Mouse (Mus musculus): ENCODE data around the gene Rit1. TPM values are rescaled to one million over a fixed set of nuclear protein-coding genes. Genes with fewer than 3 reads are reported as not detected.
"Not testable (repeated sequence)": the region's sequence is repeated elsewhere in the genome, so short reads cannot be mapped to it uniquely, and the experiment has no call there.

Gene Rit1
- polyA plus RNA-seq, 1 experiment from 2014 or later: 56.4 TPM

DNA sequence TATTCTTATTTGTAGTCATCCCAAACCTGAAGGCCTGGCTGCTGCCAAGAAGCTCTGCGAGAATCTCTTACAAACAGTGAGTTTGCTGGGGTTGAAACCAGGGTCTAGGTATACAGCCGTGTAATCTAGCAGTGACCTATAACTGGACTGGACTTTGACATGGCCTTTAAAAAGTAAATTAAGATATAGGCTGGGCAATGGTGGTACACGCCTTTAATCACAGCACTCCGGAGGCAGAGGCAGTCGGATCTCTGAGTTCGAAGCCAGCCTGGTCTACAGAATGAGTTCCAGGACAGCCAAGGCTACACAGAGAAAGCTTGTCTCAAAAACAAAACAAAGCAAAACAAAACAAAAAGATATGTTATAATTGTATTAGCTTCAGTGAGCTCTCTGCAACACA, 17.8 kb upstream of the Rit1 start:
- H3K9me3 ChIP-seq: no peaks in the 10 kb centered on the region
- H3K36me3 ChIP-seq: peaks cover 76% of the 10 kb centered on the region
- no peak for ATAC-seq (ENCODE audit: insufficient read depth, low FRiP score, low read depth)
- no peak overlapping the region for H3K4me2 ChIP-seq
- no peak overlapping the region for H3K4me3 ChIP-seq (replicated peaks)
- H3K27ac ChIP-seq: no peak overlapping the region
- WGBS: 91% methylated on average over 6 of the region's 6 CpGs
- no peak overlapping the region for H3K9ac ChIP-seq
- no peaks in the 10 kb centered on the region for H3K27me3 ChIP-seq (replicated peaks)
- H3K4me1 ChIP-seq: no peaks in the 10 kb centered on the region

DNA sequence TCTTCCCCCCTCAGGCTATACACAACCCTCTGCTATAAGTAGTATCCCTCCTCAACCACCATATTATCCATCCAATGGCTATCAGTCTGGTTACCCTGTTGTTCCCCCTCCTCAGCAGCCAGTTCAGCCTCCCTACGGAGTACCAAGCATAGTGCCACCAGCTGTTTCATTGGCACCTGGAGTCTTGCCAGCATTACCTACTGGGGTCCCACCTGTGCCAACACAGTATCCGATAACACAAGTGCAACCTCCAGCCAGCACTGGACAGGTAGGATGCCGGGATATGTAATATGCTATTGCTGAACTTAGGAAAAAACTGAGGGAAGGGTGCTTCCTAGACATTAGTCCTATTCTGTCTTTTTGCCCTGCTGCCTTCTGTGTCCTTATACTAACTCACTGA, 16.4 kb upstream of the Rit1 start:
- no peak for ATAC-seq (ENCODE audit: insufficient read depth, low FRiP score, low read depth)
- Histone ChIP-seq H3K27ac (no peak overlapping the region), H3K27me3 (replicated peaks) (no peaks in the 10 kb centered on the region), H3K4me3 (replicated peaks) (no peak overlapping the region), H3K9ac (no peak overlapping the region), H3K4me2 (no peak overlapping the region), H3K4me1 (no peaks in the 10 kb centered on the region), H3K36me3 (peaks cover 73% of the 10 kb centered on the region), H3K9me3 (no peaks in the 10 kb centered on the region)
- WGBS: 89% methylated on average over 3 of the region's 3 CpGs

- H3K9me3 ChIP-seq: no peaks in the 10 kb centered on the region
- 56% methylated on average over 3 of the region's 3 CpGs for WGBS
These were observed 15.4 kb upstream of the Rit1 start for GRCm38 (mm10) chr3:88701222-88701621.

DNA sequence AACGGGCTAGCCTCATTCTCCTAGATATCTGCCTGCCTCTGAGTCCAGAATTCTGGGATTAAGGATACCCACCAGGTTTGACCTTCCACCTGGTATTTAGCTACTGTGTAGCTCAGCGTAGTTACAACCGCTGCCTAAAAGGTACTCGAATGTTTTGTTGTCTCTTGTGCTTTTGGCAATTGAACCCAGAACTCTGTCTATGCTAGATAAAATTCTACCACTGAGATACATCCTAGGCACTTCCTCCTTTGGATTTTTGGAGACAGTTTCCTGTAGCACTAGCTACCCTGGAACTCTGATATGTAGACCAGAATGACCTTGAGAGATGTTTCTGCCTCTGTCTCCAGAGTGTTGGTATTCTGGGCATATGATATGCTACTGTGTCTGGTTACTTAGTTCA, 2.9 kb upstream of the Rit1 start:
- no peak overlapping the region for H3K4me2 ChIP-seq
- no peak for ATAC-seq (ENCODE audit: insufficient read depth, low FRiP score, low read depth)
- peaks cover 5% of the 10 kb centered on the region for H3K4me1 ChIP-seq
- H3K27me3 ChIP-seq (replicated peaks): no peaks in the 10 kb centered on the region
- no peak overlapping the region for H3K4me3 ChIP-seq (replicated peaks)
- H3K9ac ChIP-seq: no peak overlapping the region
- 93% methylated on average over 4 of the region's 4 CpGs for WGBS
- peak overlapping the region; percentile 1; the same call in 1 of the 2 replicates for H3K27ac ChIP-seq
- no peaks in the 10 kb centered on the region for H3K9me3 ChIP-seq
- peaks cover 22% of the 10 kb centered on the region for H3K36me3 ChIP-seq

More at GRCm38 (mm10) chr3:88701222-88701621, 15.4 kb upstream of the Rit1 start:
- Histone ChIP-seq H3K36me3 (peaks cover 70% of the 10 kb centered on the region), H3K4me2 (no peak overlapping the region), H3K9ac (no peak overlapping the region), H3K4me1 (no peaks in the 10 kb centered on the region), H3K4me3 (replicated peaks) (no peak overlapping the region), H3K27me3 (replicated peaks) (no peaks in the 10 kb centered on the region), H3K27ac (no peak overlapping the region)
- ATAC-seq (ENCODE audit: insufficient read depth, low FRiP score, low read depth): no peak

GRCm38 (mm10) chr3:88714725-88715124, 1.9 kb upstream of the Rit1 start:
- Histone ChIP-seq H3K9ac (no peak overlapping the region), H3K27ac (no peak overlapping the region), H3K9me3 (no peaks in the 10 kb centered on the region), H3K4me2 (no peak overlapping the region), H3K4me3 (replicated peaks) (no peak overlapping the region), H3K36me3 (peaks cover 16% of the 10 kb centered on the region), H3K4me1 (peaks cover 12% of the 10 kb centered on the region), H3K27me3 (replicated peaks) (no peaks in the 10 kb centered on the region)
- WGBS: 71% methylated on average over 2 of the region's 2 CpGs
- ATAC-seq (ENCODE audit: insufficient read depth, low FRiP score, low read depth): no peak

GRCm38 (mm10) chr3:88715716-88716115, 922 bp upstream of the Rit1 start:
- Histone ChIP-seq H3K4me1 (peaks cover 12% of the 10 kb centered on the region), H3K36me3 (peaks cover 12% of the 10 kb centered on the region)
- H3K4me2 ChIP-seq; H3K4me3 ChIP-seq (replicated peaks); H3K27me3 ChIP-seq (replicated peaks); H3K9me3 ChIP-seq; H3K27ac ChIP-seq; H3K9ac ChIP-seq; ATAC-seq (ENCODE audit: insufficient read depth, low FRiP score, low read depth): not testable (repeated sequence)
- 85% methylated on average over 5 of the region's 5 CpGs for WGBS

DNA sequence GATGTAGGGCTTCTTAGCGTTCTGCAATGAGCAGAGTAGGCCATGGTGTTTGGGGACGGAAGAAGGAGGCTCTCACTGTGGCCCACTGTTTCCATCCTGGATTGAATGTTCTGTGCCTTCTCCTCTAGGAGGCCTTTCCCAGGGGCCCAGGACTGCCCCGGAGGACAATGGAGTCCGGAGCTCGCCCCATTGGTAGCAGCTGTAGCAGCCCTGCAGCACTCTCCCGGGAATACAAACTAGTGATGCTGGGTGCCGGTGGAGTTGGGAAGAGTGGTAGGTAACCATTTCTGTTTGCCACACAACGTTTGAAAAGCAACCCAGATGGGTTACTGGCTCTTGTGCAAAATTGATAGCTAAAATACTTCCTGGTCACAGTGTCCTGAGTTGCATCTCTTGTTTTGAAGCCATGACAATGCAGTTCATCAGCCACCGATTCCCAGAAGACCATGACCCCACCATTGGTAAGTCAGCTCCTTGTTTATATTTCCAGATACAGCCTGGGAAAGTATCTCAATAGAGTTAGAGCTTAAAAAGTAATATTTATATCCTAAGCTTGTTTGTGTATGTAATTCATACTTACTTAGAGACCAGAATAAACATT, 660 bp downstream of the Rit1 start:
- H3K4me1 ChIP-seq: peaks cover 12% of the 10 kb centered on the region
- ATAC-seq (ENCODE audit: insufficient read depth, low FRiP score, low read depth): peak; percentile 59; the same call in 1 of the 2 replicates
- WGBS: 2% methylated on average over 9 of the region's 9 CpGs
- H3K27me3 ChIP-seq (replicated peaks): no peaks in the 10 kb centered on the region
- H3K36me3 ChIP-seq: peaks cover 6% of the 10 kb centered on the region
- peak overlapping the region; percentile 75 for H3K4me2 ChIP-seq
- H3K9ac ChIP-seq: peak overlapping the region; percentile 54
- H3K4me3 ChIP-seq (replicated peaks): peak overlapping the region; percentile 88
- H3K27ac ChIP-seq: peak overlapping the region; percentile 90
- H3K9me3 ChIP-seq: no peaks in the 10 kb centered on the region

DNA sequence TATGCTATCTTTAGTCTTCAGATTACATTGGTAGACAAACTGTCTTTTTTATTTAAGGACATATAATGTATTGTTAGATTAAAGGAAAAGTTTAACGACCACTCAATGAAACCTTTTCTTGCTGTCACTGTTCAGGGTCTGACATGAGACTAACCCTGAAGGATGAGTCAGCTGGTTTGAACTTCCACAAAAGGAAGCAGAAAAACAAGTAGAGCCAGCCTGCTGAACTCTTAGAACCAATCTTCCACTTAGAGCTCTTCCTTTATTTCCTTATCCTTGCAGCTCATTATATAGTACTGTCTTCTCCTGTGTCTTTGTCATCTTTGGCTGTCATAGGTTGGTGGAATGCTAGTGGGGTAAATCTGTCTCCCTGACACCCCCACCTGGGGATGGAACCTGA, 1.2 kb downstream of the Rit1 start:
- H3K27ac ChIP-seq: peak overlapping the region; percentile 49
- H3K36me3 ChIP-seq: peaks cover 6% of the 10 kb centered on the region
- WGBS: 10% methylated on average over 1 of the region's 1 CpGs
- H3K9ac ChIP-seq: peak overlapping the region; percentile 29
- H3K4me2 ChIP-seq: peak overlapping the region; percentile 75
- ATAC-seq (ENCODE audit: insufficient read depth, low FRiP score, low read depth): no peak
- H3K4me3 ChIP-seq (replicated peaks): peak overlapping the region; percentile 12
- no peaks in the 10 kb centered on the region for H3K9me3 ChIP-seq
- peaks cover 12% of the 10 kb centered on the region for H3K4me1 ChIP-seq
- no peaks in the 10 kb centered on the region for H3K27me3 ChIP-seq (replicated peaks)

GRCm38 (mm10) chr3:88719098-88719497, 2.5 kb downstream of the Rit1 start:
- Histone ChIP-seq H3K9me3 (no peaks in the 10 kb centered on the region), H3K4me2 (no peak overlapping the region), H3K4me3 (replicated peaks) (no peak overlapping the region), H3K36me3 (peaks cover 15% of the 10 kb centered on the region), H3K9ac (no peak overlapping the region), H3K27ac (peak overlapping the region; percentile 1; the same call in 1 of the 2 replicates), H3K27me3 (replicated peaks) (no peaks in the 10 kb centered on the region), H3K4me1 (peaks cover 12% of the 10 kb centered on the region)
- WGBS: 63% methylated on average over 2 of the region's 2 CpGs
- ATAC-seq (ENCODE audit: insufficient read depth, low FRiP score, low read depth): peak; percentile 59; the same call in 1 of the 2 replicates

DNA sequence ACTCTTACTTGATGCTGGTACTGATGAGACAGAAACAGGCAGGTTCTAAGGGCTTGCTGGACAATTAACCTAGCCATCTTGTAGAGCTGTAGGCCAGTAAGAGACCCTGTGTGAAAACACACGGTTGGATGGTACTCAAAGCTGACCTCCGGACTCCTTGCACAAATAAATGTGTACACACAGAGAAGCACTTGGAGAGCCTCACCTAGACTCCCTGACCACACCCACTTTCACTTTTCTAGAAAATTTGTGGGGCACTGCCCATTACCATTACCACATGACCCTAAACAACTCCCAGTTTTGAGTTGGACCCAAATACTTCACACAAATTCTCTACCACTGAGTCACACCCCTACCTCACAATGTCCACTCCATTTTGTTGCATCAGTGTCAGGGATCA, 19.9 kb downstream of the Rit1 start:
- no peak overlapping the region for H3K27ac ChIP-seq
- no peaks in the 10 kb centered on the region for H3K27me3 ChIP-seq (replicated peaks)
- no peaks in the 10 kb centered on the region for H3K9me3 ChIP-seq
- no peak for ATAC-seq (ENCODE audit: insufficient read depth, low FRiP score, low read depth)
- 70% methylated on average over 2 of the region's 2 CpGs for WGBS
- H3K4me1 ChIP-seq: no peaks in the 10 kb centered on the region
- H3K4me3 ChIP-seq (replicated peaks): no peak overlapping the region
- H3K36me3 ChIP-seq: 0 out of 2 replicates have a peak, but pooled peaks cover 3% of the 10 kb centered on the region
- H3K9ac ChIP-seq: no peak overlapping the region
- H3K4me2 ChIP-seq: no peak overlapping the region

GRCm38 (mm10) chr3:88738641-88739040, 22.0 kb downstream of the Rit1 start:
- Histone ChIP-seq H3K9ac (no peak overlapping the region), H3K36me3 (no peaks in the 10 kb centered on the region), H3K27ac (no peak overlapping the region), H3K4me1 (no peaks in the 10 kb centered on the region), H3K27me3 (replicated peaks) (no peaks in the 10 kb centered on the region), H3K9me3 (no peaks in the 10 kb centered on the region), H3K4me3 (replicated peaks) (no peak overlapping the region), H3K4me2 (no peak overlapping the region)
- WGBS: 35% methylated on average over 3 of the region's 3 CpGs
- ATAC-seq (ENCODE audit: insufficient read depth, low FRiP score, low read depth): no peak

DNA sequence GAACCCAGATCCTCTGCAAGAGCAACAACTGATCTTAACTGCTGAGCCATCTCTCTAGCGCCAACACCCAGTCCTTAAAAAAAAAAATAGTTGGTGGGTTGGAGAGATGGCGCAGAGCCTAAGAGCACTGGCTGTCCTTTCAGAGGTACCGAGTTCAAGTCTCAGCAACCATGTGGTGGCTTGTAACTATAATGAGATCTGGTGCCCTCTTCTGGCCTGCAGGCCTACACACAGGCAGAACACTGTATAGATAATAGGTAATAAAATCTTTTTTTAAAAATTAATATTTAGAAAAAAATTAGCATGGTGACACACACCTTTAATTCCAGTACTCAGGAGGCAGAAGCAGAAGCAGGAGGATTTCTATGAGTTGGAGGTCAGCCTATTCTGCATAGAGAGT, 23.5 kb downstream of the Rit1 start:
- Histone ChIP-seq H3K4me2 (no peak overlapping the region), H3K9ac (no peak overlapping the region), H3K36me3 (no peaks in the 10 kb centered on the region), H3K9me3 (no peaks in the 10 kb centered on the region), H3K27me3 (replicated peaks) (no peaks in the 10 kb centered on the region), H3K4me3 (replicated peaks) (no peak overlapping the region), H3K27ac (no peak overlapping the region), H3K4me1 (no peaks in the 10 kb centered on the region)
- ATAC-seq (ENCODE audit: insufficient read depth, low FRiP score, low read depth): no peak
- 90% methylated on average over 3 of the region's 3 CpGs for WGBS

DNA sequence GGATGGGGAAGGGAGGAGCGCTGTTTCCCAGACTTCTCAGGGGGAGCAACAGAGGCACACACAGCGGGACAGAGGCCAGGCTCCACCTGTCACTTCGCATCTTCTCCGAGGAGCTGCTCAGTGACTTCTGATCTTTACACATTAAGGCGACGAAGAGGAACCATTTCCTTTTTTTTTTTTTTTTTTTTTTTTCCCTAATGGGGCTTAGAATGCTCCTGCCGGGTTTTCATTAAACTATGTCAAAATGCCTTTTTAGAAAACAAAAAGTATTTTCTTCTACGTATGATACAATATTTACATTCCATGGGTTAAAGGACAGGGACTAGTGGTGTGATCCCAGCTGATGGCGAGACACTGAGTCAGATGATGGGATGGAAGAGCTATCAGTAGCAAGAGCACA, 28.9 kb downstream of the Rit1 start:
- Histone ChIP-seq H3K4me3 (replicated peaks) (no peak overlapping the region), H3K27me3 (replicated peaks) (no peaks in the 10 kb centered on the region), H3K4me2 (no peak overlapping the region), H3K9me3 (no peaks in the 10 kb centered on the region), H3K36me3 (peaks cover 5% of the 10 kb centered on the region; the same call in 1 of the 2 replicates), H3K27ac (no peak overlapping the region), H3K4me1 (no peaks in the 10 kb centered on the region), H3K9ac (no peak overlapping the region)
- no peak for ATAC-seq (ENCODE audit: insufficient read depth, low FRiP score, low read depth)
- 78% methylated on average over 9 of the region's 9 CpGs for WGBS

Data from stomach, embryonic 15.5 days (tissue).